Mouse (Mus musculus) gonadal fat pad, adult 2 months (tissue): ENCODE measurements at regions not wholly inside any gene's neighbourhood (a gene's known extent, or its start where the extent isn't known, plus 50 kb on each side); places are given as distances from the start of the nearest gene placed in this dataset.

Experiments
- DNase-seq: peaks from one replicate; pipeline ENCODE4 v3.0.0-alpha.2; 2012; ENCODE audit warnings: low read depth

DNA sequence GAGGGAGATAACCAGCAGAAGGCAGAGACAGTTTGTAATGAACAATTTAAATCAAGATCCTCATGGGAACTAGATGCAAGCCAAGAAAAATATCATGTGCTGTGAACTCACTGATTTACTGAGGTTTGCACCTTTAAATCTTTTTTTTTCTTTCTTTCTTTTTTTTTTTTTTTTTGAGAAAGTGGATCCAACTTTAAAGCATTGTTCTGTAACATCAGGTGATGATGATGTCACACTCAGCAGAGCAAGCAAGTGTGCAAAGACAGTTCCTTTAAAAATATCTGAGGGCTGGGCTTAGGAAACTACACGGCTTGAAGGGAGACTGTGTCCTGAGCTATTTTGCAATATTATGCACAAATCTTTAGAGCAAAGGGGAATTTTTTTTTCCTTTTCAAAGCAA is 166.6 kb upstream of the Ubash3b start:
- DNase-seq, result no peak

DNA sequence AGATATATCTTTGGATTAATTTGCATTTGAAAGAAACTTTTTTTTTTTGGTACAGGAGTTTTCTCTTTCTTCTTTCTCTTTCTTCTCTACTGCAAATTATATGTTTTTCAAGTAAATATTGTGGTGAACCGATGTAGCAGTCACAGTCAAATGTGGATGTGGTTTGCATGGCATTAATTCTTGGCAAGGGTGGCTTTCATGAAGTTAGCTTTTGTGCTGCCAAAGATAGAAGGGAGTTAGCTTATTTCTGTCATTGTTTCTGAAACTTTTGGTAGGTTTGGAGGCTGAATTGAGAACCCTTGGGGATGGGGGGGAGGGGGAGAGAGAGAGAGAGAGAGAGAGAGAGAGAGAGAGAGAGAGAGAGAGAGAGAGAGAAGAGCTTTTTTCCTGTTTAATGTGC is 166.1 kb upstream of the Ubash3b start:
- no peak for DNase-seq

DNA sequence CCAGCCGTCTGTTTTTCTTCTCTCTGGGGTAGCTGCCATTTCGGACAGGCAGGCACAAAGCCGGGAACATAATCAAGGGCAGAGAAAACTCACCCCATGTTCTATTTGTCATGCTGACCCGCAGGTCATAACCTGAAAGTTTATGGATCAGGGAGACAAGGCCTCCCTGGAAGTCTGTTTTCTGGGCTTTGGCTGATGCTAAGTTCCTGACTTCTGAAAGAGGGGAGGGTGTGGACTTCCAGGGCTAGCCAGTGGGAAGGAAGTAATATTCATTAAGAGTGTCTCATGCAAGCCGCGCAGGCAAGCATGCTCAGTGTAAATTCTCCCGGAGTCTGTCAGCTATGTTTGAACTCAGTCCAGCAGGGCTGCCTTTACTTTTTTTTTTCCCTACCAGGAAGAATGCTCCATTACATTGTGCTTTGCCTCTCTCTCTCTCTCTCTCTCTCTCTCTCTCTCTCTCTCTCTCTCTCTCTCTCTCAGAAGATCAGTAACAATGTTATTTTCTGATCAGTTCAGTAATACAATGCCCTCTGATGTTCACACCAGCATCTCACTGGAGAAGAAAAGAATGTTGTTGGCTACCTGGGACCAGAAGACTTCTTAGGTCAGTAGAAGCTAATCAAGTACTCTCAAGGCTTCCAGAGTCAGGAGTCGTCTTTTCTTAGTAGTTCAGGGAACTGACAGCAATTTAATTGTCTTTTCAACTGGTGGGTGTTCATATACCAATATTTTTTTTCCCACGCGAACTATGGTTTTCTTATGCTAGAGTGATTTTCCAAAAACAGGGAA is 165.5 kb upstream of the Ubash3b start:
- no peak for DNase-seq

DNA sequence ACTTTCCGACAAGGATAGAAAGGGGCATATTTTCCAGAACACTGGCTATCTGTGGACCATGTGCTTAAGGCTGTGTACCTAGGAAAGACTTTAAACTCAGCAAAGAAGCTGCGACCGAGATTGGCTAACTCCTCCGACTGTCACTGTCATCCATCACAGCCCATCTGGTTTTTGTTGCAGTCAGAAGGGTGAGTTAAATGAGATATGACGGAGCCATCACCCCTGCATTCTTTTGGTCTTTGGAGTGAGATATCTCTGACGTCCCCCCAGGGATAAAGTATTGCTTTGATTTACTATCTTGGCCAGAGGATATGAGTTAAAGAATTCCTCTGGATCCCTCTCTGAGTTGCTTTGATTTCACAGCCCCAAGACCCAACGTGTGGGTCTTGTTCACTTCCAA is 160.0 kb upstream of the Ubash3b start:
- DNase-seq, result no peak

DNA sequence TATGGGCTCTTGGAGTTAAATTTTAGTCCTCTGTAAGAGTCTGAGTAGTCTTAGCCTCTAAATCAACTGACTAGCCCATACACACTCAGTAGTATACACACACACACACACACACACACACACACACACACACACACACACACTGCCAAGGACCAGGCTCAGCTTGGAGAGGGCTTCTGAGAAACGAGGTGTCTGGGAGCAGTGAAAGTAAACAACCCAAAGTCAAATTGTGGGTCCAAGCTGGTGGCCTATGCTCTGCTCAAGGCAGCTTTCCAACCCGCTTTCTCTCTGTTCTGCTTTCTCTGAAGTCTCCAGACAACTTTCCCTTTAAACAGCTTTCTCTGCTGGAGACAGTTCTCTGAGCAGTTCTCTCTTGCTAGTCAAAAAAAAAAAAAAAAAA is 157.6 kb upstream of the Ubash3b start:
- DNase-seq, result no peak

DNA sequence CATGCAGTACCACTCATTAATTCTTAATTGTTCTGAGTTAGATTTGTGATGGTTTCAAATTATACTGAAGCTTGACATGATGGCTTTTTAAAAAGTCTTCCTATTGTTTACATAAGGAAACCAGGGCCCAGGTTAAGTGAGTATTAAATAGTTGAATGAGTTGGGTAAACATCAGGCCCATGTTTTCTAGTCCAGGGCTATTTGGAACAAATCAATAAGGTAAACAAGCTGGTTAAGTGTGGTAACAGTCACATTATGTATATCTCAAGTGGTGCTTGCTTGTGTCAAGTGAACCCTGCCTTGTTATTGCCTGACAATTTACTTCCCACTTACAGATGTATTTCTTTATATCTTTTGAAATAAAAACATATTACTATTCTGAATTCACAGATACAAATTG is 144.7 kb upstream of the Ubash3b start:
- no peak for DNase-seq

DNA sequence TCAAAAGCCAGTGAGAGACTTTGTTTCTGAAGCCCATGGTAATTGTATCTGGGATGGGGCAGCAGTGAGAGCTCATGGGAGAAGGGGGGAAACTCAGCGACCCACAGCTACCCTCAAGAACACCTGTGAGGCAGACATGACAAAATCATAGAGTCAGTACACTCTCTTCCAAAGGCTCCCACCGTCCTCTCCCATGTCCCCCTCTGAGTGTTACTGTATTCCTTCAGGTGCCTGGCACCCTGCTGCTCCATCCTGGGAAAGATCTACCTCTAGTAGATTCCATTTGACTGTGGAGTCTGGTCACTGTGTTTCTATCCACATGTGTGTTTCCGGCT is 142.0 kb upstream of the Ubash3b start:
- no peak for DNase-seq

DNA sequence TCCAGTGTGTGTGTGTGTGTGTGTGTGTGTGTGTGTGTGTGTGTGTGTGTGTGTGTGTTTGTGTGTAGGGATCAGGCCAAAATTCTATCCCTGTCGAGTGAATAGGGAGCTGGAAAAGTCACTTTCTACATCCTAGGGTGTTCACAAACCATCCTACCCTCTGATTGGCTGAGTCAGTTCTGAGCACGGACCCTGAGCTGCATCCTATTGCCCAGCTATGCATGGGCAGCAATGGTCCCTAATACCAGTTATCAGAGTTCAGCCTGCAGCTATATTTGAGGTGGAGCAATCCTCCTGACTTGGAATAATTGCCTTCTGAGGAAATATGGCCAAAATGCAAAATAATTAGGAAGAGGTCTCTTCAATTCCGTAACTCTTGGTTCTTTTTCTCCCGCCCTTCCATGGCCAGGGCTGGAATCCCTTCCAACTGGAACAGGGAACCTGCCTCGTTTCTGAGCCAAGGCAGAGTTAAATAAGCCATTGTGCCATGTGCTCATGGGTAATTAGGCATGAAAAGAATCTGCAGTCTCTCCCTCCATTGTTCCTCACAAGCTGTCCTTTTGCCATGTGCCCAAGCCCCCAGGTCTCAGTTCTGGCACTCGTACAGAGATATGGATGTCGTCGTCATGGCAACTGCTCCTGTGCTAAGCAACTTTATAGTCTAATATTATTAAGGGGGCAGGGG is 141.5 kb upstream of the Ubash3b start:
- DNase-seq, result no peak

DNA sequence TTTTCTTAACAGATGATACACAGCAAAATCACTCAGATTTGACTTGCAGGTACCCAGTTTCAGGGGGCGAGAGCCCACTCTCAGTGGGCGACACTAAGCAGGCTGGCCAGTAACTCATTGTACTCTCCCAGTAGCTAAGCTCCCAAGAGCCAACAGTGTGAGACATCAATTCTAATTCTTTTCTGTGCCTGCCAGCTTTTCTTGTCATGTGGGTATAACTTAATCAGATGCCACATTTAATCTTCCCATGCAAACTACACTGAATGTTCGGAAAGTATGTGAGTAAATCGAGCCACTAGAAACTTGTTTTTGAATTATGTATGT is 124.6 kb upstream of the Ubash3b start:
- no peak for DNase-seq

DNA sequence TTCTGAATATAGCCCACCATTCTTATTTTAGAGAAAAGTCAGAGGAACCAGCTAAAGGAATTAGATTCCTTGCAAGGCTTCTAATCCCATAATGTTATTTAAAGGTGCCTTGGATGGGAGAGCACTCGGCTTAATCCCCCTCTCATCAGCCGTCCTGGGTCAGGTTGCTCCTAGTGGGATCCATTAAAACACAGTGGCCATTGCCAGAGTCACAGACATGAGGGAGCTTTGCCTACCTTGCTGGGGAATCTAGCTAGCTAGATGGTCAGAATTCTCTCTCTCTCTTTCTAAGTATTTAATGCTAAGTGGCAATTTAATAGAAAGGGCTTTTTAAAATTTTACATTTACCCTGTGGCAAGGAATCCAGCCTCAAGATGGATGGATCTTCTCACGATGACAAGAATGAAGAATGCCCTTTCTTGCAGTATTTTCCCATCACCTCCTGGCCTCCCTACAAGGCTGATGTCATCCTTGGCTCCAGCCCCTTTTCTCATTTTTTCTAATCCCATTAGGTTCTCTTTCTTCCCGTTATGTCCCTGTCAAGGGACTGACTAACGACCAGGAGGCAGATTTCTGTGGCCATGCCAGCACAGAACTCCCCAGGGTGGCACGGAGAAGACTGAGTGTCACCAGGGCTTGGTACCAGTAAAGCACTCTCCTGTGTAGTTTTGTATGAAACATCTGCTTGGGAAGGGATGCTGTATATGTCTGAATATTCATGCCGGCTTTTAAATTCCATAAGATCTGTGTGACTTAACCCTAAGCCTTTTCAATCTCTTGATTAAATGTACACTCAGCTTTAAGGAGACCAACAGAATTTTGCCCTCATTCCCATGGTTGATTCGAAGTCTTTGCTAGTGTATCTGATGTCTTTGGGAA is 124.0 kb upstream of the Ubash3b start:
- DNase-seq, result no peak

DNA sequence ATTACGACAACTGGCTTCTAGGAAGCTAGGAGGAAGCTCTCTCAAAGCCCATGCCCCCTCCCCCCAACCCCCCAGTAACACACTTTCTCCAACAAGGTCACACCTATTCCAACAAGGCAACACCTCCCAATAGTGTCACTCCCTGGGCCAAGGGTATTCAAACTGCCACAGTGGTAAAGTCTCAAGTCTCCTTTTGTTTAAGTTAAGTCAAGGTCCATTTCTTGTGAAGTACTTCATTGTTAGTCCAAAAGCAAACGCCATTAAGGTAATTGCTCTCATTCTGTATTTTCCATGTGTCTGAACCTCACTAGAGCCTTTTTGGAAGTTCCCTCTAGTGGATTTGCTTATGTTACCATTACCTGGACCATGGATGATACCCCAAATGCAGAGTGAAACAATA is 116.2 kb upstream of the Ubash3b start:
- no peak for DNase-seq

DNA sequence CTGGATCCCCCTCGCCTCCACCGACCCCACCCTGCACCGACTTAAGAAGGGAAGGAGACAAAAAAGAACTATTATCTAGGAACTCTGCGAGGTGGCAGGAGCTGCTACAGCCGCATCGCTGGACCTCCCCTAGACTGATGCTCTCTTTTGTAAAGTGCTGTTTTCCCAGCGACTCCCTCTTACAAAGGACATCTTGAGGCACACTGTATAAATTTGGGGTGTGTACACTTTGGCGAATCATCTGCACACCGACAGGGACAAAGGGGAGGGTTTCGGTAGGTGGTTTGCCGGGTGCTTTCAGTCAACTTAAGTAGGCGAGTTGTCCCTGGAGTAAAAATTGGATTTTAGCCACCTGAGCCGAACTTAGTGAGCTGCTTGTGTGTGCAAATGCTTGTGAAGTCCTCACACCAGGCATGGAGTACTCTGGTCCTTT is 112.4 kb upstream of the Ubash3b start:
- no peak for DNase-seq

DNA sequence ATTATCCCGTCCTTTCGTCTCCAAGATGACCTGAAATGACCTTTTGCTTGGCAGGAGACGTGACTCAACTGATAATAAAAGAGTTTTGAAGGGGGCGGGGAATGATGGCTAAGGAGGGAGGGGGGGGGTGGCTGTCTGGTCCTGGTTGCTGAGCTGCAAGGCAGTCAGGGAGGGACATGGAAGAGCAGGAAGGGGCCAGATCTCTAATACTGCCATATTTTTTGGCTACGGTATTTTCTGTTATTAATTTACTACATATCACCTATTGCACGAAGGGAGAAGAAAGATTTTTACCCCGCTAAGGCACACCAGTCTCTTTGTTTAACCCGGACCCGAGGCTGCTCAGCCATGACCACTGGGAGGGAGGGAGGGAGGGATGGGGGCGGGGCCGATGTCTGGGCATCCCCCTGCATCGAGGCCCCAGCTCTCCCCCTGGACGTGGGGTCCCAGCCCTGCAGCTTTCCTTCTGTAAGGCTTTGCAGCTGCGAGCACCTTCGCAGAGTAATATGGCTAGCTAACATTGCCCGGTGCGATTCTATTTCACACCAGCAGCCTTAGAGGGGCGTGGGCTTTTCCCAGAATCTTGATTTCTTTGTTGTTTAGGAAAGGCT is 111.8 kb upstream of the Ubash3b start:
- no peak for DNase-seq

DNA sequence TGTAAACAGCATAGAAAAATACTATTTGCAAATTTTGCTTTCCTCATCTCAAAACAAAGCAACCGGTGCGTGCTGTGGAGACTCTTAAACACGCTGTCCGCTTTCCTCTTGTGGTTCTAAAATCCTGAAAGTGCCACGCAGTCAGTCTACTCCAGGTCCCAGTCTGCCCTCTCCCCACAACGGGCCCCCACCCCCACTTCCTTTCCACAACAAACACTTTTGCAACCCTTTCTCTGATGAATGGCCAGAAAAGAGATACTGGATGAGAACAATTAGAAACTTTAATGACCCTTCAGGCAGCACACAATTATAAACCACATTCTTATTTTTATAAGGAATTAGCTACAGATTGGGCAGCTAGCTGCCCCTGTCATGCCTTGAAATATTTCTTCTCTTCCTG is 111.1 kb upstream of the Ubash3b start:
- no peak for DNase-seq

DNA sequence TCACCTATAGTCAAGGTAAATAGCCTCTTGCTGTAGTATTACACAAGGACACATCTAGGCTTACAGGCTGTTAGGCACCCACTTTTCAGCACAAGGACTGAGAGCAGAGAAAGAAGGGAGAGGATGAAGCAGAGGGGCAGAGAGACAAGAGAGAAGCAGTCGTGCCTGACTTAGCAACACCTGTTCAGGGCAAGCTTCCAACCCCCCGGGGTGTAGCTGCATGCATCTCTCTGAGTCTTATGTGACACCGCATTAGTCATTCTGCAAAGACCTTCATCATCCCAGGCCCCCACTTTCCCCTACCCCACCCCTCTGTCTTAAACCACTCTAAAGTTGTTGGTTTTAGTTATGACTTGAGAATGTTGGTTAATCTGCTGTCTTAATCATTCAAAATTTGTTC is 106.6 kb upstream of the Ubash3b start:
- no peak for DNase-seq

DNA sequence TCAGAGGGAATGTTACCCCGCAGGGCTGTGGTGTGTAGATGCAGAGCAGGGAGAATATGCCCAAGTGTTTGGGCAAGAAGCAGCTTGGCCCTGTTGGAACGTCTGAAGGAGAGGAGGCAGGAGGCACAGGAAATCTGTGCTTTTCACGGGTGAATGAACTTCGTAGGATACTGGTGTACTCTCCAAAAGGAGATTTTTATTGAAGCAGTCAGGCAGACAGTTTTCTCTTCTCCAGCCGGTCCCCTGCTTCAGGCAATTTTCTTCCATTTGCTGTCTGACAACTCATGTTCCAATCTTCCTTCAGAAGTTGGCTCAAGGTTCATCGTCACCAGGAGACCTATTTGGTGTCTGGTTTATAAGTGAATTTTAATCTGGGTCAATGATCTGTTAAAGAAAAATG is 103.0 kb upstream of the Ubash3b start:
- DNase-seq, result no peak

DNA sequence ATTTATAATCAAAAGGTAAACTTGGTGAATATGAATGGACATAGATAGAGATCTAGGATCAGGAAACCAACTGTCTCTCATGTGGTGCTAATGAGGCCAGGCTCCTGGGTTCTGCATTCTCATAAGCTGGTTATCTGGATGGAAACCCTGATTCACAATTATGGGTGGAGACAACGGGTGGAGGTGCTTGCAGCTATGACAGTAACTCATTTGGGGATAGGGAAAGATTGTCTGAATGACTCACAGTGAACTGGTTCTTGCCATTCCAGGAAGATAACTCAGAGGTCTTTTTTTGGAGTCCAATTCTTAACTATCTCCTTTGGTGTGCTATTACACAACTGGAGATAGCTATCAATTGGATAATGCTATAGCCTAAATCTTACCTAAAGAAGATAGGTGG is 95.7 kb upstream of the Ubash3b start:
- no peak for DNase-seq

DNA sequence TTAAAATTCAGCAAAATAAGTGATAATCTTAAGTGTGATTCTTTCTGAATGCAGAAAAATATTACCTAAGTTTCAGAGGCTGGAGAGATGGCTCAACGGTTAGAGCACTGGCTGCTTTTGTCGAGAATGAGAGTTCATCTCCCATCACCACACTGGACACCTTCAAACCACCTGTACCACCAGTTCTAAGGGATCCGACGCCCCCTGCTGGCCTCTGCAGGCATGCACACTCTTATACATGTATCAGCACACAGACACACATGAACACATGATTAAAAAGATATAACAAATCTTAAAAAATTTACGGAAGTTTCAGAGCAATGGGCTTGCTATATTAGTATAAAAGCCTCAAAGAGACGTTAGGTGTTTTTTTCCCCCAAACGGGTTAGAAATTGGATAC is 80.9 kb upstream of the Ubash3b start:
- no peak for DNase-seq

DNA sequence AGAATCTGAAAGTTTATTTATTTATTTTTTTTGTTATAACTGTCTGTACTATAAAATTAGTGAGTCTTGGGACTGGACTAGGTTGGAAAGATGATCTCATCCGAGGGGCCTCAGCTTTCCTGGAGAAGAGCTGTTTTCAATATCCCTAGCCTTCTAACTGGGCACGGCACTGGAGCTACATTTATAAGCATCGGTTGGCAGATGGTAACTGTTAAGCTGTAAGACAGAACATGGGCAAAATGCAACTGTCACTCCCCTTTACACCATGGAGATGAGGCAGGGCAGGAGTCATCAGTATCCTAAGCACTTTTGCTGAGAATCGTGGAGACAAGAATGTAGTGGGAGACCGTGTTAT is 77.6 kb upstream of the Ubash3b start:
- no peak for DNase-seq

DNA sequence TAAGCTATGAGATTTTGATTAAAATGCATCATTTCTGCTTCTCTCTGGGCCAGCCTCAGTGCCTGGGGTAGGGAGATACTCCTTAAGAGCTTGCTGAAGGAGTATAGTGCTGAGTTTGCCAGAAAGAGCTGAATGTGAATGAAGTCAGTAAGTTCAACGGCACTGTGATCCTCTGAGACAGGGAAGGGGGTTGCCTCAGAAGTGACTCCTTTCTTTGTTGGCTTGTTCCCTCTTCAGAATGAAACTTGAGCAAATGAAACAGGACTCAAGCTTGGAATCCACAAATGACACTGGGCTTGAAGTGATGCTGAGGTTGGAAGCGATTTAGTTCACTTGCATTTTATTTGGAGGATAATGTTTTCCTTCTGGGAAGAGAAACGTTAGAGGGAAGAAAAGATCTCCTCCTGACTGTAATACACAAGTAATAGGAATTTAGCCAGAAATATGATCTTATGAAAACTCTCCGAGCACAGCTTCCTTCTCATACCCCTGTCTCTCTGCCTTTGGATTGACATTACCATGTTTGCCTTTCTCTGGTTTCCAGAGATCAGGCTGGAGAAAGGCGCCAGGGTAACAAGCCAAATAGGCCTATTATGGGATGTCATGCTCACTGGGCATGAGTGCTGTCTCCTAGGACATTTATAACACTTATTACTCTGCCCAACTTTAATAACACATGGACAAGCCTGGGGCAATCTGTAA is 77.0 kb upstream of the Ubash3b start:
- DNase-seq, result no peak

DNA sequence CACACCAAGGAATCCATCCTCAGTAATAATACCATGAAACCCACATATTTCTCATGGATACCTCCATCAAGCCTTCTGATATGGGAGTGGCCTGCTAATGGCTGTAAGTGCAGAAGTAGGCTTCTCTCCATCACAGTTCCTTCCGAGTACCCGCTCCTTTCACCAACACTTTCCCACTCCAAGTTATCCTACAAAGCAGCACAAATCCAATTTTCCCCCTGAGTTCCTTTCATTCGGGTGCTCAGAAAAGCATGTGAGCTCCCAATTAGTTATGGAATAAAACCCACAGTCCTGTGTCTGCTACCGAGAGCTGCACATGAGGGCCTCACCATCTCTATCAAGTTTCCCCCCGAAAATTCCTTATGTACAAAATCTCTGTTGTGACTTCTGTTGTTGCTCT is 75.8 kb upstream of the Ubash3b start:
- DNase-seq, result no peak

DNA sequence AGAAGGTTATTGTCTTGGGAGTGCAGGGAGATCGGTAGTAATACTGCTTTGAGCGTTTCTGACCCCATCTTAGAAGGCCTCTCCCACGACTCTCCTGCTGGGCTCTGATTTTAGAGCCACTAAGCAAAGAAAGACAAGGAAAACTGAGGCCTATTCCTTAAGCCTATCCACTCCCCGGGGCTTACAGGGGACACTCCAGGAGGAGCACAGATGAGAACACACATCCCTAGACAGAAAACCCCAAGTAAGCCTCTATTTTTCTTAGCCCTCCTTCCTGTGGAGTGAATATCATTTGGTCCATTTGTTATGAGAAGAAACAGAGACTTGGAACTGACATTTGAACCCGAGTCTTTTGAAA is 67.7 kb upstream of the Ubash3b start:
- DNase-seq, result no peak
